Mouse (Mus musculus): ENCODE data around the gene Wdr11. TPM values are rescaled to one million over a fixed set of nuclear protein-coding genes. Genes with fewer than 3 reads are reported as not detected.

Wdr11 gene
- 14.6 and 17.8 TPM in 2 replicates for total RNA-seq (2023)

GRCm38 (mm10) chr7:129591371-129592131, at the start of gene Wdr11:
Gene Wdr11, plus strand, starts transcription at chr7:129591863.

Data from neutrophil, adult 65 days (primary cell).